16 mouse cellular contexts compared by ENCODE assay signal in genomic region chr2:150761476-150761875, GRCm38 (mm10). TPM values are rescaled to one million over a fixed set of nuclear protein-coding genes. Genes with fewer than 3 reads are reported as not detected.
DNase-seq lines count a peak whose midpoint lies in the region; ATAC-seq and TF ChIP-seq lines count a peak whose summit lies in the region.
"Had no signal": no experiment of that assay in that cellular context is flagged by ENCODE, and none has a peak within 500 bp of the region (broad histone marks: within the 10 kb centered on the region; RNA-seq: fewer than 3 reads in every experiment).

No protein-coding gene starts in this region.

- peak; percentile 33; the same call in 1 of the 2 replicates for TF ChIP-seq CTCF in kidney, postnatal 0 days (IDR thresholded peaks at IDR 0.05; ENCODE audit: low read depth)
- peak; percentile 38 for TF ChIP-seq CTCF in lung, postnatal 0 days (IDR thresholded peaks at IDR 0.05)
- peak; percentile 47 for TF ChIP-seq CTCF in stomach, postnatal 0 days (IDR thresholded peaks at IDR 0.05; ENCODE audit: low read depth)

- no peaks in the 10 kb centered on the region for H3K9me3 ChIP-seq in kidney, postnatal 0 days (replicated peaks; ENCODE audit: low read length)
- H3K9me3 ChIP-seq in kidney, embryonic 16.5 days (ENCODE audit: low read length) = no peaks in the 10 kb centered on the region
- no peaks in the 10 kb centered on the region for H3K9me3 ChIP-seq in lung, postnatal 0 days (ENCODE audit: low read length)
- no peaks in the 10 kb centered on the region for H3K9me3 ChIP-seq in stomach, postnatal 0 days (ENCODE audit: control insufficient read depth, low read length)
- no peaks in the 10 kb centered on the region for H3K9me3 ChIP-seq in forebrain, embryonic 12.5 days
- H3K9me3 ChIP-seq: neural tube, embryonic 12.5 days had no signal

- H3K4me2 ChIP-seq in kidney, postnatal 0 days (ENCODE audit: low read length) = no peak overlapping the region
- H3K4me2 ChIP-seq in kidney, embryonic 16.5 days (replicated peaks; ENCODE audit: low read depth, low read length) = no peak overlapping the region
- H3K4me2 ChIP-seq in lung, postnatal 0 days (replicated peaks; ENCODE audit: low read depth, low read length) = no peak overlapping the region
- no peak overlapping the region for H3K4me2 ChIP-seq in stomach, postnatal 0 days (replicated peaks; ENCODE audit: low read depth)
- no peak overlapping the region for H3K4me2 ChIP-seq in forebrain, embryonic 12.5 days
- H3K4me2 ChIP-seq: neural tube, embryonic 12.5 days had no signal

- no peak for TF ChIP-seq EP300 in lung, postnatal 0 days (IDR thresholded peaks at IDR 0.05)
- TF ChIP-seq EP300 in stomach, postnatal 0 days (optimal IDR thresholded peaks at IDR 0.05) = no peak

- ATAC-seq in kidney, postnatal 0 days (replicated peaks; ENCODE audit: low FRiP score, low read depth) = no peak
- ATAC-seq in kidney, embryonic 16.5 days (ENCODE audit: low FRiP score, low TSS enrichment) = no peak
- no peak for ATAC-seq in lung, postnatal 0 days
- no peak for ATAC-seq in stomach, postnatal 0 days (ENCODE audit: low FRiP score, low TSS enrichment)
- no peak for ATAC-seq in forebrain, embryonic 12.5 days (ENCODE audit: low FRiP score)
- ATAC-seq: inflammation-experienced regulatory T-cells, adult 6 months; Patski had no signal

- H3K36me3 ChIP-seq in kidney, postnatal 0 days (ENCODE audit: insufficient read depth, low read length) = 0 out of 2 replicates have a peak, but pooled peaks cover 20% of the 10 kb centered on the region
- H3K36me3 ChIP-seq in kidney, embryonic 16.5 days (ENCODE audit: insufficient read depth, low read length) = peaks cover 37% of the 10 kb centered on the region
- H3K36me3 ChIP-seq in lung, postnatal 0 days (ENCODE audit: insufficient read depth, low read length) = peaks cover 3% of the 10 kb centered on the region; the same call in 1 of the 2 replicates
- H3K36me3 ChIP-seq in stomach, postnatal 0 days (ENCODE audit: control insufficient read depth, insufficient read depth, low read length) = peaks cover 16% of the 10 kb centered on the region
- peaks cover 51% of the 10 kb centered on the region for H3K36me3 ChIP-seq in forebrain, embryonic 12.5 days (replicated peaks)

- H3K27ac ChIP-seq in kidney, postnatal 0 days = no peak overlapping the region
- no peak overlapping the region for H3K27ac ChIP-seq in kidney, embryonic 16.5 days (ENCODE audit: low read length)
- H3K27ac ChIP-seq in lung, postnatal 0 days (ENCODE audit: low read length) = no peak overlapping the region
- no peak overlapping the region for H3K27ac ChIP-seq in stomach, postnatal 0 days (replicated peaks)
- no peak overlapping the region for H3K27ac ChIP-seq in forebrain, embryonic 12.5 days
- H3K27ac ChIP-seq: gastrocnemius, adult 2 months; neural tube, embryonic 12.5 days had no signal

- no peak for DNase-seq in kidney, postnatal 0 days (ENCODE audit: low spot score)
- DNase-seq in lung, postnatal 0 days (ENCODE audit: low spot score) = no peak
- DNase-seq in lung, postnatal 4 days = no peak
- DNase-seq in R1 (ENCODE audit: low read depth, low spot score) = peak; percentile 77
- DNase-seq in stomach, postnatal 0 days (ENCODE audit: low spot score) = no peak
- DNase-seq: adrenal gland, postnatal 36 days; cerebellum, postnatal 36 days; gastrocnemius, adult 2 months; kidney, postnatal 10 days; right cerebral cortex, postnatal 14 days; thymus, postnatal 25 days had no signal

- H3K4me3 ChIP-seq in kidney, postnatal 0 days (replicated peaks; ENCODE audit: low read depth, low read length) = no peak overlapping the region
- no peak overlapping the region for H3K4me3 ChIP-seq in kidney, embryonic 16.5 days (ENCODE audit: low read length)
- no peak overlapping the region for H3K4me3 ChIP-seq in lung, postnatal 0 days (ENCODE audit: low read depth, low read length)
- no peak overlapping the region for H3K4me3 ChIP-seq in stomach, postnatal 0 days (ENCODE audit: low read depth, low read length)
- no peak overlapping the region for H3K4me3 ChIP-seq in forebrain, embryonic 12.5 days (replicated peaks)
- H3K4me3 ChIP-seq: gastrocnemius, adult 2 months; neural tube, embryonic 12.5 days had no signal

- 86% methylated on average over 7 of the region's 7 CpGs for WGBS in kidney, postnatal 0 days
- 83% methylated on average over 7 of the region's 7 CpGs for WGBS in kidney, embryonic 16.5 days
- WGBS in lung, postnatal 0 days = 82% methylated on average over 7 of the region's 7 CpGs
- WGBS in stomach, postnatal 0 days = 84% methylated on average over 7 of the region's 7 CpGs
- WGBS in forebrain, embryonic 12.5 days = 81% methylated on average over 7 of the region's 7 CpGs

- no peaks in the 10 kb centered on the region for H3K4me1 ChIP-seq in kidney, postnatal 0 days (replicated peaks; ENCODE audit: insufficient read depth, low read length)
- no peaks in the 10 kb centered on the region for H3K4me1 ChIP-seq in kidney, embryonic 16.5 days (ENCODE audit: insufficient read depth, low read length)
- H3K4me1 ChIP-seq in lung, postnatal 0 days (ENCODE audit: insufficient read depth, low read depth, low read length) = no peaks in the 10 kb centered on the region
- 0 out of 2 replicates have a peak, but pooled peaks cover 2% of the 10 kb centered on the region for H3K4me1 ChIP-seq in stomach, postnatal 0 days (replicated peaks; ENCODE audit: control insufficient read depth, insufficient read depth)
- peaks cover 7% of the 10 kb centered on the region; the same call in 1 of the 2 replicates for H3K4me1 ChIP-seq in forebrain, embryonic 12.5 days
- H3K4me1 ChIP-seq: neural tube, embryonic 12.5 days had no signal

- H3K9ac ChIP-seq in kidney, postnatal 0 days (ENCODE audit: low read depth, low read length) = no peak overlapping the region
- no peak overlapping the region for H3K9ac ChIP-seq in kidney, embryonic 16.5 days (replicated peaks; ENCODE audit: low read length)
- H3K9ac ChIP-seq in lung, postnatal 0 days (replicated peaks; ENCODE audit: low read depth) = no peak overlapping the region
- H3K9ac ChIP-seq in stomach, postnatal 0 days (ENCODE audit: low read length) = no peak overlapping the region
- H3K9ac ChIP-seq in forebrain, embryonic 12.5 days = no peak overlapping the region
- H3K9ac ChIP-seq: neural tube, embryonic 12.5 days had no signal

- H3K27me3 ChIP-seq in kidney, postnatal 0 days (ENCODE audit: insufficient read depth, low read length) = no peaks in the 10 kb centered on the region
- no peaks in the 10 kb centered on the region for H3K27me3 ChIP-seq in kidney, embryonic 16.5 days (ENCODE audit: insufficient read depth, low read length)
- H3K27me3 ChIP-seq in lung, postnatal 0 days (replicated peaks; ENCODE audit: insufficient read depth, low read length) = no peaks in the 10 kb centered on the region
- no peaks in the 10 kb centered on the region for H3K27me3 ChIP-seq in stomach, postnatal 0 days (ENCODE audit: control insufficient read depth, insufficient read depth, low read length)
- H3K27me3 ChIP-seq in forebrain, embryonic 12.5 days = no peaks in the 10 kb centered on the region
- H3K27me3 ChIP-seq: neural tube, embryonic 12.5 days; Patski had no signal

RNA-seq across cellular contexts. Expression of gene Entpd6, which starts 12.6 kb away (rescaled TPM):
- polyA plus RNA-seq in kidney, postnatal 0 days (2015; fragmentation: Nextera tagmentation; extraction: Ambion mirVana) = 16.3 and 18.3 TPM in 2 replicates
- polyA plus RNA-seq in kidney, embryonic 16.5 days (2015; fragmentation: Nextera tagmentation; extraction: Ambion mirVana) = 34.8 TPM in 2 replicates
- polyA plus RNA-seq in lung, postnatal 0 days (2015; fragmentation: Nextera tagmentation; extraction: Ambion mirVana) = 10.1 and 11.2 TPM in 2 replicates
- polyA plus RNA-seq in stomach, postnatal 0 days (2015; fragmentation: Nextera tagmentation; extraction: Ambion mirVana) = 23.5 and 24.2 TPM in 2 replicates
- polyA plus RNA-seq in forebrain, embryonic 12.5 days (2016; fragmentation: Nextera tagmentation; extraction: Ambion mirVana) = 29.5 and 29.6 TPM in 2 replicates

RNA-seq across cellular contexts. Expression of gene Pygb, which starts 25.1 kb away (rescaled TPM):
- polyA plus RNA-seq in kidney, postnatal 0 days (2015; fragmentation: Nextera tagmentation; extraction: Ambion mirVana) = 53.3 and 58.4 TPM in 2 replicates
- 94.4 and 95.6 TPM in 2 replicates for polyA plus RNA-seq in kidney, embryonic 16.5 days (2015; fragmentation: Nextera tagmentation; extraction: Ambion mirVana)
- 43.5 and 56.6 TPM in 2 replicates for polyA plus RNA-seq in lung, postnatal 0 days (2015; fragmentation: Nextera tagmentation; extraction: Ambion mirVana)
- polyA plus RNA-seq in stomach, postnatal 0 days (2015; fragmentation: Nextera tagmentation; extraction: Ambion mirVana) = 109 and 115 TPM in 2 replicates
- 81.6 and 86.3 TPM in 2 replicates for polyA plus RNA-seq in forebrain, embryonic 12.5 days (2016; fragmentation: Nextera tagmentation; extraction: Ambion mirVana)
